Mouse (Mus musculus) frontal cortex, postnatal 36 days (tissue): Measurements from ENCODE around the gene Clca4a.
"Not testable (repeated sequence)": the region's sequence is repeated elsewhere in the genome, so short reads cannot be mapped to it uniquely, and the experiment has no call there.

Source experiments
- DNase-seq, 2 experiments: peaks; one replicate each; pipeline ENCODE4 v3.0.0; 2022; ENCODE audit warnings: low spot score in 2 of 2

Gene Clca4a

DNA sequence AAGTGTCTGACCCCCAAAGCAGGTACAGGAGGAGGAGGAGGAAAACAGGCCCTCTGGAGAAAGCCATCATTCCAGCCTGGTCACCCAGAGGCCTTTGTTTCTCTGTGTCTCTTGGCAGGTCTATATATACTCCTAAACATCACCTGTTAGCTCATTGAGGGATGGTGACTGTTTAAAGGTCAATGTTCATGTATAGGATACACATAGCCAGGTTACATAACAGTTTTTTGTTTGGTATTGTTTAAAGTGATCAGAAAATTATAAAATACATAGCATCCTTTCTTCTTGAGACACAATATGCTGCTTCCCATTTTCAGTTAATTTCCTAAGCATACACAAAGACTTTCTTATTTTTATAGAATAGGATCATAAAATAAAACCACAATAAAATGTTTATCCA, at the start of gene Clca4a:
Gene Clca4a (minus strand): TSS at position 101 of the 400 bp plus-strand sequence.
- no peak for DNase-seq

DNA sequence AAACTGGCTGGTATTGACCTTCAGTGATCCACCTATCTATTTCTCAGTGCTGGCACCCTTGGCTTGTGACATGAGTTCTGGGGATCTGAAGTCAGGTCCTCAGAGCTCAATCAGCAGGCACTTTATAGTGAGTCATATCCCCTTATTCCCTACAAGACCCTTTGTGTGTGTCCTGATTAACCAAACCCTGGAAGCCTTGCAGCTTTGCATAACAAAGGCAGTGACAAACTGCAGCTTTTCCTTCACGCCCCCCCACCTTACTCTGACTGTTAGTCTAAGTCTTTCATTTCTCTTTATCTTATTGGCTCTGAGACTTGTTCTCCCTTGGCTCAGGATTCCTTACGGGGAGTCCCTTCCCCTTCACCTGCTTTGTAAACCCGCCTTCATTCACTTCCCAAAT, 43.0 kb upstream of the Clca4a start:
- DNase-seq: no peak

DNA sequence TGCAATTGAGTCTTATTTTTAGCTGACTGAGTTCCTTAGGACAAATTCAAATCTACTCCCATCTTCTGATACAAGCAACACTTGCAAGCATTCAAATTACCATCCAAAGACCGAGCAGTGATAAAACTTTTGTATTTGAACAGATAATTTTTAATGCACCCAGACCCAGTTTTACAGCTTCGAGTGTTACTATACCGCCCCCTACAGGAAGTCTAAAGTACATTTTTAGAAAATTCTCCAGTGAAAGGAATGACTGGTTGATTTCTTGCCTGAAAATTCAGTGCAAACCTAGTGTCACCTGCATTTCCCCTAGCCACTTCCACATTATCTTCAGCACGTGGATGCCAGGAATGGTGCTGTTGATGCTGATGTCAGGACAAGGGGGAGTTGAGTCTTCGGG, 29.6 kb upstream of the Clca4a start:
- no peak for DNase-seq

DNA sequence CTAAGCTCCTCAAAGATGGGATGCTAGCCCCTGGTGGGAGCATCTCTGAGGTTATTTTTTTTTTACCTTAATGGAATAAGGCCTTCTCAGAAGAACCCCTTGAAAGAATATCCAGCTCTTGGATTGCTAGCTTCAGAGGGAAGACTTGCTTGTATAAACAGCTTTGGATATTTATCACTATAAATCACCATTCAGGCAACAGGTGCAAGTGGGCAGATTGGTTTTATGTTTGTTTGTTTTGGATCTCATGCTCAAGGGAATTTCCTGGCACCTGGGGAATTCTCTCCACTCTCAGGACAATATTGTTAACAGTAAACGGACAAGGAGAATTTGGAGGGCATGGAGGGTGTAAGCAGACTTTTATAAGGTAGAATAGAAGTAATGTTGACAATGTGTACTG, 26.1 kb upstream of the Clca4a start:
- no peak for DNase-seq

DNA sequence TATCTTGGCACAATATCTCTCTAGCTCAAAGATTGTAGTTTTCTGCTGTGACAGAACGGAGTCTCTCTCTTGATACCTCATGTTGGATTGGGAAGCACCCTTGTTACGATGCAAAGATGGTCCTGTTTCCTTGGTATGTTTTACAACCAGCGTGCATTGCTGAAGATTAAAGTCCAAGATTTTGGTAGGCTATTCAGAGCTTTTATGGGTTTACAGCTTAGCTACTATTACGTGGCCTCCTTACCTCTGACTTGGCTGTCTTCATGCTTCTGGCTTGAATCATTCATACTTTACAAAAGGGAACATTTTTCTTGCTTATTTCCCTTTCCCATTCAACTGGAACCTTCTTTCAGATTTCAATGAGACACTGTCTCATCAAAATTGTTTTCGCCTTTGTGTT, 18.2 kb upstream of the Clca4a start:
- DNase-seq: no peak

DNA sequence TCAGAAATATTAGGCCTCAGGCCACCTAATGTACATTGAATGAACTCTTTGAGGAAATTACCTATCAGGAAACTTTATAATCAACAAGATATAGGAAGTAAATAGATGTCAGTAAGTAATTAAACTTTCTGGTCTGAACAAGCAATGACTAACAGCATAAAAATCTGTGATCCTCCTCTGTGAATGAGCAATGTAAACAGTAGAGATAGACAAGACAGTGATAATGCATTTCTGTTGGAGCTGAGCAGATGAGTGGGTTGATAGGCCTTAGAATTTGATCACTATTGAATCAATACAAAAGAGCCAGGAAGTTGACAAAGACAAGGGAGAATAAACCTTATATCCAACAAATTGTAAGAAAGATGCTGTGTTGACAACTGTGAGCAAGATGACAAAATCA, 17.8 kb upstream of the Clca4a start:
- DNase-seq: no peak

DNA sequence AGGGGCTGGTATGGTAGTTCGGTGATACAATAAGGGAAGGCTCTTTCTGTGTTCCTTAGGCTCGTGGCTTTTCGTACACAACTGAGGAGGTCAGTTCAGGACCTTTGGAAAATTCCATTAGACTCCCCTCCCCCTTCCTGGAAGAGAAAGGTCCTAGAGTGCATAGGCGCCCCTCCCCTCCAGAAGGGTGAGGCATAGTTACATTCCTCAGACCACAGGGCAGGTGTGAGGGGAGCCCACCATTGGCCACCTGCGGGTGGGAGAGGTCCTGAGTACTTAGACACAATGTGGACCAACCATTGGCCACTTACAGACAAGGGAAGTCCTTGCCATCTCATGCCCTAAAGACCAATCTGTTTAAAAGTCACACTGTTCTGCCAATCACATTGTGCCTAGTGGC, 11.0 kb upstream of the Clca4a start:
- DNase-seq: no peak

DNA sequence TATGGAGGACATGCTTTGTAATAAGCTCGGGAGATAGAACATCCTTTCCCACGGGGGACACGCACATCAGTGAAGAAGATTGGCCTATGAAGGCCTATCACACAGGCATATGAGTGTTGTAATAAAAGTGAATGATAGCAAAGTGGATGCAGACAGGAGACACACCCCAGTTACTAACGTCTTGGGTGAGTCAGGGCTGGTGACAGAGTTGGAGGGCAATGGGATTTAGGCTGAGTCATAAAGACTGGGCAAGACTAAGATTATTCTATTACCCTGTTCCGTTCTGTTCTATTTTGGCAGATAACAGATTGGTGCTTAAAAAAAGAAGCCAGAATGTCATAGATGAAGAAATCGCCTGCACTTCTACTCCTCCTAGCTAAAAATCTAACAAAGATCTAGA, 5.7 kb upstream of the Clca4a start:
- no peak for DNase-seq

DNA sequence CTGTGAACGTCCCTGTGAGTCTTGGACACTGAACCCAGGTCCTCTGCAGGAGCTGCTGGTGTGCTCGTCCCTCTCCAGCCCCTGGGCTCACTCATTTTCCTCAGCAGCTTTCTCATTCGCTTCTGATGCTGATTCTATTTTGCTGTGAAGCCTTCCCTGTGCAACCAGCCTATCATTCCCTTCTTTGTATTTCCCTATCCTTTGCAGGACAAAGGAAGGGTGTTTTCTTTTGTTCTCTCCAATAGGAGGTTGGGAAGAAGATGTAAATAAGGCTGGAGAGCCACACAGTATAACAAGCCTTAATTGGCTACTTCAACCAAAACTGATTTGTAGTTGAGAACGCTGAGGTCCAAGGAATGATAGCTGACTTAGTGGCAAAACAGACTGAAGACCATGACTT, 2.8 kb upstream of the Clca4a start:
- DNase-seq: no peak

DNA sequence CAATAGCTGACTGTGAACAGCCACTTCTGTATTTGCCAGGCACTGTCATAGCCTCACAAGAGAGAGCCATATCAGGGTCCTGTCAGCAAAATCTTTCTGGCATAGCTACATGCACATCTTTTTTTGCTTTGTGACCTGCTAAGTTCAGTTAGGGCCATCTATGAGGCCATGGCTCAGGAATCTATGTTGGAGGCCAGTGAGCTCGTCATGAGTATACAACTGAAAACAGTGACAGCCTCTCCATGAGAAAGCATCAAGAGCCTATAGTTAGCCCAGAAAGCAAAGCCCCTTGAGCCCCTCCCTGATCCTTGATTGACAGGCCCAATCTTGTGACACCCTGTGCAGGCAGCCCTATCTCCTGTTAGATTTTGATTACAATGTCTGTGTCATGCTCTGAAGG, 1.2 kb upstream of the Clca4a start:
- DNase-seq: no peak

DNA sequence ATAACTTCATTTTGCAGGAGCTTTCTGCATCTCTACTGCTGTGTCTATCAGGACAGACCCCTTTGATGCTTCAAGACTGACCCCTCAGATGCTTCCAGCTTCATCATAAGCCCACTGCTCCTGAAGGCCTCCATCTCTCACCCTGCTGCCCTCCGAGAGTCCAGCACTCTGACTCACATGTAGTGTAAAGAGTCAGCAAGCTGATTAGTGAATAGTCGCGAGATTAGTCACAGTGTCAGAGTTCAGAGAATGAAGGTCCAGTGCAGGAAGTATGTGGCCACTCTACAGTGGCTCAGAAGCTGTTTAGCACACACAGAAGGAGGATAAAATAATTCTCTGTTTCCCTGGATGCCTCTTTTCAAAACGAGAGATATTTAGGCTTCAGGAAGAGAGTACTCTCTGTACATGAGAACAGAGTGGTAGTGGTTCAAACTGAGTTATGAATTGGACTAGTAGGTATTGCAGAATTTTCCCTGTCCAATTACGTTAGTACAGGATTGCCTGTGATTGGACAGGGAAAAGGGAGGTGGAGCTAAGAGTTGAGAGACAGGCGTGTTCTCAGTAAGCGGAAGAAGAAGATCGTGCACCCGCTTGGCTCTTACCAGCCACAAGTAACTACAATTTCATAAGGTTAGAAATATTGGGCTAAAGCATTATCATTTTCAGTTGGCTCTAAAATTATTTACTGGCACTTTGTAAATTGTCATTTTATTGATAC, 3.1 kb downstream of the Clca4a start:
- DNase-seq: no peak

DNA sequence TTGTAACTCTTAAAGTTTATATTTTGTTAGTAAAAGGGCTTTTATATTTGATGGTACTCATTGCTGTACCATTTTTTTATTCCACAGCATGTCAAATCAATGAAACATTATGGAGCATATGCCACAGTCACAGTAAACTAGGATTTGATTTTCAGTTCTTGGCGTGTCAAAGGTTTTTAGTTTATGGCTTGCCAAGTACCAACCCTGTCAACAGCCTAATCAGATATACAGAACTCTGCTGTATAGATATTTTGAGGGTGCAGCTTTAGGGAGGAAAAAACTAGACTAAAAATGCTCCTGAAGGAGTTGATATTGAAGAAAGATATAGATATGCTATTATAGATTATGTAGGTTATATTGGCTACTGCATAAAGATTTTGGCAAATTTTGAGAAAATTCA, 5.1 kb downstream of the Clca4a start:
- no peak for DNase-seq

DNA sequence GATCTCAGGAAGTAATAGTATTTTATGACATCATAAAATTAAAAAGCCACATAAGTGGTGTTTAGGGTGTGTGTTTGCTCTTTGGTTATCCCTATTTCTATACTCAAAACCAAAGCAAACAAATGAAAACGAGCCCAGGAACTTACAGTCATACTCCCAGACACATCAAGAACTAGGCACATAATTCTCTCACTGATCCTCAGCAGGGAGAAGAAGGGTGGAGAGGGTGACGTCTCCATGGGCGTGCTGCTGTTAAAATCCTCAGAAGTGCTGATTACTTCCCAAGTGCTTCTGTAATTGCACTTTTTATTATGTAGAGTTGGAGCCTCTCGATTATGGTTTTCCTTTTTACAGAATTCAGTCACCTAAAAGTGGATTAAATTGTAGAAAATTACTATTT, 8.8 kb downstream of the Clca4a start:
- DNase-seq: no peak

DNA sequence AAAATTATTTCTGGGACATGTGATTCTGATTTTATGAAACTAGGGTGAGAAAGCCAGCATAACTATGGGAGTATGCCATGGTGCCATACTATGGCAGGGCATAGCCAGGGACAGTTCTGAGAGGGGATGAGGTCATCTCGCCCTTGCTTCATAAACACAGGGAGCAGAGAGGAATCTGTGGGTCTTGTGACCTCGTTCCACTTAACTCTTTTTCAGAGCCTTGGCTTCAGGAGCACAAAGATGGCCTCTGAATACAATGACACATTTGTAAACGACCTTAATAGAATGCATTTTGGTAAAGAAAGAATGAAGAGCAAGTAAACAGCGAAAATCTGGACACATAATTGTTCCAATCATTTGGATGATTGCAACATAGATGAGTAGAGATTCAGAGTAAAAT, 24.0 kb downstream of the Clca4a start:
- DNase-seq: no peak

DNA sequence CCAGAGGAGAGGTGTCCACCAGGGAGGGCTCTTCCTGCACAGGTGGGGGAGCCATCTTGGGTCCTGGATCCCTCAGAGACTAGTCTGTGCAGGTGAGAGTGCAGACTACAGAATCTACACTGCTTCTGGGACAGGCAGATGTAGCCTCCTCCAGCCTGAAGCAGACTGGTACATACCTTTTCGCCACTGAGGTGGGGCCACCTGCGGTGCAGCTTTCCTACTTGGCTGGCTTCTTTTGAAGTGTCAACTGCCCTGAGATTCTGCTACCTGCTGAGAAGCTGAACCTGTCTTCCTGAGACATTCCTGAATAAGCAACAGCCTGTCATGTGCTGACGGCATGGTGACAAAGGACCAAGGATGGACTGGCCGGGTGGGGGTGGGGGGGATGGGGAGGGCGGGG, 27.5 kb downstream of the Clca4a start:
- not testable (repeated sequence) for DNase-seq

DNA sequence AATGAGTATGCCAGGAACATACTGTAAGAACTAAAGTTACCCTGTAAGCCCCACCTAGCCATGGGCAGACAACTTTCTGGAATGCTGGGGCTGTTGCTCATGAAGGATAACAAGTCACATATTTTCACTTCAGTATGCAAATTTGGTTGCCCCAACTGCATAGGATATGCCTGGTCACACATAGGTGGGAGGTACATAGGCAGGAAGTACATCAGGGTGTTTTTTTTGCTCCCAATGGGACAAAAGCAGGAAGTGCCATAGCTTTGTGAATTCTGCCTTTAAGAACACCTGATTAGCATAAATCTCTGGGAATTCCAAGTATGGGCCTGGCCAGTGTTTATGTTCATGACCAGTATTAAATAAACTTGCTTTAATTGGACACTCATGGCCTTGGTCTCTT, 41.2 kb downstream of the Clca4a start:
- DNase-seq: not testable (repeated sequence)

DNA sequence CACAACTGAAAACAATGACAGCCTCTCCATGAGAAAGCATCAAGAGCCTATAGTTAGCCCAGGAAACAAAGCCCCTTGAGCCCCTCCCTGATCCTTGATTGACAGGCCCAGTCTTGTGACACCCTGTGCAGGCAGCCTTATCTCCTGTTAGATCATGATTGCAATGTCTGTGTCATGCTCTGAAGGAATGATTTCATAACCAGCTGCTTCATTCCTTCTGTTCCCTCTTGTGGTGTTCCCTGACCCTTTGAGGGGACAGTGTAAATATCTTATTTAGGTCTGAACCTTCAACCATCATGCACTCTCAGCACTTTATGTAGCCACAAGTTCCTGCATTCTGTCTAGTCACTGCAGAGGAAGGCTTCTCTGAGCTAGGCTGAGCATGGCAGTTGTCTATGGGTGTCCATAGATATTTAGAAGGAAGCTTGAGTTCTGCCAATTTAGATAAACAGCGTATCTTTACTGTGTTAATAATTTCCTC, 41.8 kb downstream of the Clca4a start:
- DNase-seq: no peak

DNA sequence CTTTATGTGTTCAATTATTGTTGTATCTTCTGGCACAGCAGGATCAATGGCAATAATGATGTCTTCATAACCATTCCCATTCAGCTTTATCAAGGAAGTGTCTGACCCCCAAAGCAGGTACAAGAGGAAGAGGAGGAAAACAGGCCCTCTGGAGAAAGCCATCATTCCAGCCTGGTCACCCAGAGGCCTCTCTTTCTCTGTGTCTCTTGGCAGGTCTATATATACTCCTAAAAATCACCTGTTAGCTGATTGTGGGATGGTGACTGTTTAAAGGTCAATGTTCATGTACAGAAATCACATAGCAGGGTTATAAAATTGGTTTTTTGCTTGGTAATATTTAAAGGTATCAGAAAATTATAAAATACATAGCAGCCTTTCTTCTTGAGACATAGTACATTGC, 42.5 kb downstream of the Clca4a start, which contains the start of gene Clca4b:
Gene Clca4b (minus strand): TSS at position 195 of the 400 bp plus-strand sequence.
- no peak for DNase-seq

DNA sequence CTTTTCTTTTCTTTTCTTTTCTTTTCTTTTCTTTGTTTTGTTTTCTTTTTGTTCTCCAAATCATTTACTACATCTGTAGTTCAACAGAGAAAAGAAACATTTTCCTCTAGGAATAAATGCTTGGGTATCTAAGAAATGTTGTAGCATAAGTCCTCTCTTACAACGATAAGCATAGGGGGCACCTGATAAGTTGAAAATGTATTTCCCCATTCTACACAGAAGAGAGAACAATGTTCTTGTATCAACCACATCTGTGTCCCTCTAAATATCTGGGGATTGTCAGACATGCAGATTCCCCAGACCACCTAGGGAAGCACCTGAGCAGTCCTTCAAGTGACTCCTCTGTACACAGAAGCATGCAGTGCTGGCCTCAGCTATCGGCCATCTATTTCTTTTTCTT, 60.8 kb downstream of the Clca4a start:
- no peak for DNase-seq
